Mouse (Mus musculus): ENCODE measurements around the gene Rin2. TPM values are rescaled to one million over a fixed set of nuclear protein-coding genes. Genes with fewer than 3 reads are reported as not detected.
A peak's percentile ranks its signal among the peaks of the same experiment; 100 is the strongest.

Gene Rin2
- total and polyA plus RNA-seq, 3 experiments: 0.05 to 0.10 (median 0.08) TPM

GRCm38 (mm10) chr2:145674496-145675141 lies 396 bp upstream of the Rin2 start:
- Histone ChIP-seq H3K79me2 (replicated peaks; ENCODE audit: control insufficient read depth, extremely low read depth, insufficient read depth, poor library complexity, severe bottlenecking) (no peaks in the 10 kb centered on the region), H3K27ac (ENCODE audit: insufficient read depth, low read depth) (no peak overlapping the region), H3K4me2 (ENCODE audit: insufficient read depth, low read depth, poor library complexity, severe bottlenecking) (no peak overlapping the region), H3K4me3 (replicated peaks in 1 of 3; ENCODE audit: low read depth in 2 of 3, low read length in 2 of 3, poor library complexity in 1 of 3) (no peak overlapping the region), H3K27me3 (replicated peaks) (no peaks in the 10 kb centered on the region), H3K9me3 (replicated peaks; ENCODE audit: low read length) (peaks cover 17% of the 10 kb centered on the region), H3K9ac (ENCODE audit: insufficient read depth, low read depth) (no peak overlapping the region), H3K4me1 (ENCODE audit: control insufficient read depth in 1 of 2, insufficient read depth in 2 of 2) (peaks cover 2 to 21% of the 10 kb centered on the region in 2 experiments; a peak in 2 of 4 replicates), H3K36me3 (replicated peaks in 1 of 2; ENCODE audit: control insufficient read depth in 1 of 2, insufficient read depth in 1 of 2, low read length in 1 of 2) (no peaks in the 10 kb centered on the region)
- DNase-seq (ENCODE audit: extremely low read depth): no peak
- dilution Hi-C loops (cut with MboI; ENCODE audit: extremely low pct_ligation_motif_present, extremely low pct_unique_long_range_greater_than_20kb, low sequenced_read_pairs) (no loop called here), in situ Hi-C loops (cut with MboI; ENCODE audit: low pct_ligation_motif_present, low pct_unique_long_range_greater_than_20kb, low sequenced_read_pairs) (loop anchor here (25.0 kb wide), 1 partner anchor 713 kb away; no protein-coding TSS in a partner anchor)
- TF ChIP-seq RAD21 (IDR thresholded peaks at IDR 0.05; ENCODE audit: low read depth, low read length): no peak
- TF ChIP-seq ZMIZ1 (IDR thresholded peaks at IDR 0.05; ENCODE audit: low read depth, low read length): no peak

- Histone ChIP-seq H3K27ac (ENCODE audit: insufficient read depth, low read depth) (no peak overlapping the region), H3K9ac (ENCODE audit: insufficient read depth, low read depth) (no peak overlapping the region), H3K4me1 (ENCODE audit: control insufficient read depth in 1 of 2, insufficient read depth in 2 of 2) (peaks cover 2 to 21% of the 10 kb centered on the region in 2 experiments; a peak in 2 of 4 replicates), H3K4me2 (ENCODE audit: insufficient read depth, low read depth, poor library complexity, severe bottlenecking) (no peak overlapping the region), H3K79me2 (replicated peaks; ENCODE audit: control insufficient read depth, extremely low read depth, insufficient read depth, poor library complexity, severe bottlenecking) (no peaks in the 10 kb centered on the region), H3K36me3 (replicated peaks in 1 of 2; ENCODE audit: control insufficient read depth in 1 of 2, insufficient read depth in 1 of 2, low read length in 1 of 2) (no peaks in the 10 kb centered on the region), H3K27me3 (replicated peaks) (peaks cover 1% of the 10 kb centered on the region), H3K4me3 (replicated peaks in 1 of 3; ENCODE audit: low read depth in 2 of 3, low read length in 2 of 3, poor library complexity in 1 of 3) (no peak overlapping the region), H3K9me3 (replicated peaks; ENCODE audit: low read length) (peaks cover 17% of the 10 kb centered on the region)
- in situ Hi-C loops (cut with MboI; ENCODE audit: low pct_ligation_motif_present, low pct_unique_long_range_greater_than_20kb, low sequenced_read_pairs): loop anchor here (25.0 kb wide), 1 partner anchor 711 kb away; no protein-coding TSS in a partner anchor
- DNase-seq (ENCODE audit: extremely low read depth): no peak
- dilution Hi-C loops (cut with MboI; ENCODE audit: extremely low pct_ligation_motif_present, extremely low pct_unique_long_range_greater_than_20kb, low sequenced_read_pairs): no loop called here
- TF ChIP-seq E2F4 (IDR thresholded peaks at IDR 0.05; ENCODE audit: insufficient replicate concordance, low read depth, low read length) (no peak), ZNF384 (IDR thresholded peaks at IDR 0.05; ENCODE audit: low read depth, low read length) (peak; percentile 48), MYC (IDR thresholded peaks at IDR 0.05; ENCODE audit: low read depth, low read length) (no peak)
Measured at GRCm38 (mm10) chr2:145675756-145676543, 935 bp downstream of the Rin2 start.

- dilution Hi-C loops (cut with MboI; ENCODE audit: extremely low pct_ligation_motif_present, extremely low pct_unique_long_range_greater_than_20kb, low sequenced_read_pairs) (no loop called here), in situ Hi-C loops (cut with MboI; ENCODE audit: low pct_ligation_motif_present, low pct_unique_long_range_greater_than_20kb, low sequenced_read_pairs) (loop anchor here (25.0 kb wide), 1 partner anchor 711 kb away; no protein-coding TSS in a partner anchor)
- H3K4me2 ChIP-seq (ENCODE audit: insufficient read depth, low read depth, poor library complexity, severe bottlenecking): no peak overlapping the region
Measured at GRCm38 (mm10) chr2:145676544-145676925, 1.5 kb downstream of the Rin2 start.

More at GRCm38 (mm10) chr2:145676544-145676925, 1.5 kb downstream of the Rin2 start:
- H3K79me2 ChIP-seq (replicated peaks; ENCODE audit: control insufficient read depth, extremely low read depth, insufficient read depth, poor library complexity, severe bottlenecking): no peaks in the 10 kb centered on the region
- TF ChIP-seq RAD21 (IDR thresholded peaks at IDR 0.05; ENCODE audit: low read depth, low read length) (no peak), CTCF (conservative IDR thresholded peaks at IDR 0.05 in 1 of 2, IDR thresholded peaks at IDR 0.05 in 1 of 2; ENCODE audit: low read depth in 2 of 2, low read length in 2 of 2) (no peak), ZKSCAN1 (IDR thresholded peaks at IDR 0.05; ENCODE audit: borderline replicate concordance, low read depth, low read length) (no peak), MXI1 (IDR thresholded peaks at IDR 0.05; ENCODE audit: low read depth, low read length) (no peak), ETS1 (conservative IDR thresholded peaks at IDR 0.05; ENCODE audit: low read depth, low read length) (no peak)
- H3K9ac ChIP-seq (ENCODE audit: insufficient read depth, low read depth): no peak overlapping the region
- H3K27ac ChIP-seq (ENCODE audit: insufficient read depth, low read depth): no peak overlapping the region
- H3K4me3 ChIP-seq (replicated peaks in 1 of 3; ENCODE audit: low read depth in 2 of 3, low read length in 2 of 3, poor library complexity in 1 of 3): no peak overlapping the region
- peaks cover 17% of the 10 kb centered on the region for H3K9me3 ChIP-seq (replicated peaks; ENCODE audit: low read length)
- no peak for DNase-seq (ENCODE audit: extremely low read depth)
- H3K36me3 ChIP-seq (replicated peaks in 1 of 2; ENCODE audit: control insufficient read depth in 1 of 2, insufficient read depth in 1 of 2, low read length in 1 of 2): no peaks in the 10 kb centered on the region
- H3K4me1 ChIP-seq (ENCODE audit: control insufficient read depth in 1 of 2, insufficient read depth in 2 of 2): peaks cover 2 to 21% of the 10 kb centered on the region in 2 experiments; a peak in 2 of 4 replicates
- H3K27me3 ChIP-seq (replicated peaks): peaks cover 1% of the 10 kb centered on the region
